Mouse (Mus musculus) lung, embryonic 14.5 days (tissue): Measurements from ENCODE around the gene Dmc1. TPM values are rescaled to one million over a fixed set of nuclear protein-coding genes. Genes with fewer than 3 reads are reported as not detected.

ENCODE experiments used
- ATAC-seq: fragments of 200-750 bp; cut with Nextera tagmentation; 2 replicates; pipeline ENCODE4 v1.8.0; 2017; ENCODE audit warnings: mild to moderate bottlenecking, moderate TSS enrichment, moderate library complexity; ENCODE audit not compliant: insufficient read depth
- DNase-seq: peaks from one replicate; pipeline ENCODE4 v3.0.0-alpha.2; 2015
- H3K27ac ChIP-seq: fragments of 300-500 bp; sonication (generic); 2 replicates; pipeline ENCODE4 v1.5.1; 2014; ENCODE audit warnings: low read depth, mild to moderate bottlenecking, moderate library complexity
- H3K27me3 ChIP-seq: fragments of 300-500 bp; sonication (generic); 2 replicates; pipeline ENCODE4 v1.6.1; 2014; ENCODE audit warnings: low read length, control low read depth; ENCODE audit not compliant: insufficient read depth
- H3K36me3 ChIP-seq: fragments of 300-500 bp; sonication (generic); 2 replicates; pipeline ENCODE4 v1.6.1; 2014; ENCODE audit warnings: control low read depth; ENCODE audit not compliant: insufficient read depth
- H3K4me1 ChIP-seq: fragments of 300-500 bp; sonication (generic); 2 replicates; pipeline ENCODE4 v1.6.1; 2014; ENCODE audit warnings: antibody characterized with exemption, control low read depth; ENCODE audit not compliant: insufficient read depth
- H3K4me2 ChIP-seq: fragments of 300-500 bp; sonication (generic); 2 replicates; pipeline ENCODE4 v1.6.1; 2014; ENCODE audit warnings: mild to moderate bottlenecking
- H3K4me3 ChIP-seq: fragments of 300-500 bp; sonication (generic); 2 replicates; pipeline ENCODE4 v1.5.1; 2014; ENCODE audit warnings: low read depth, low read length
- H3K9ac ChIP-seq: fragments of 300-500 bp; sonication (generic); 2 replicates; pipeline ENCODE4 v1.6.1; 2014
- H3K9me3 ChIP-seq: fragments of 300-500 bp; sonication (generic); 2 replicates; pipeline ENCODE4 v1.6.1; 2016; ENCODE audit warnings: low read depth, low read length, control low read depth
- CTCF ChIP-seq: IDR thresholded peaks from 2 replicates; pipeline ENCODE4 v1.5.1; 2016; ENCODE audit warnings: antibody characterized with exemption, low read depth
- WGBS: fragments of 180-500 bp; shearing (Covaris S2); extraction: QIAGEN DNeasy Blood & Tissue Kit; methylation state at CpG from one replicate; pipeline ENCODE4 v1.1.7; 2014; 5-methylcytosine and 5-hydroxymethylcytosine counted together
- polyA plus RNA-seq: library from polyadenylated mRNA; unstranded; fragments of >200 nt; fragmentation: Nextera tagmentation; extraction: Ambion mirVana; gene quantifications from 2 replicates; pipeline ENCODE4 v1.2.1, GENCODE M21; 2014

Dmc1 gene
- polyA plus RNA-seq, 1 experiment from 2014 or later = 3.4 TPM

GRCm38 (mm10) chr15:79575543-79576222 is 29.2 kb downstream of the Dmc1 start:
- DNase-seq = no peak

DNA sequence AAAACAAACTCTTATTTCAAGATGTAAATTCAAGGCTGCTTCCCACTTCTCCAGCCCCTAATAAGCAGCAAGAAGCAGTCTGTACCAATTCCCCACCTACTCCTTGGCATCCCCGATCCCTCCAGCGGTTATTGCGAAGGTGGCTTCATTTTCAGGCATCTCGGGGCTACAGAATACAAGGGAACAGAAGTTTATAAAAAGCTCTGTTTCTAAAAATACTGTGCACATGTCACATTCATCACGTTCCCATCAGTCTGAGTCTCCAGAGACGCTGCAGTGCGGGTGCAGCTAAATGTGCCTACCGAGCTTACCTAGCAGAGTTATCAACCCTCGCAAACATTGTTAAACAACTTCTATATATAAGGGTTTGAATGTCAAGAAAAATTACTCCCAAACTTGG is 42.5 kb downstream of the Dmc1 start:
- no peak for DNase-seq
- Histone ChIP-seq H3K27ac (no peak overlapping the region), H3K27me3 (no peaks in the 10 kb centered on the region), H3K4me2 (no peak overlapping the region), H3K4me1 (no peaks in the 10 kb centered on the region), H3K9ac (no peak overlapping the region), H3K4me3 (no peak overlapping the region), H3K9me3 (no peaks in the 10 kb centered on the region), H3K36me3 (no peaks in the 10 kb centered on the region)
- 70% methylated on average over 9 of the region's 9 CpGs for whole genome bisulfite sequencing
- no peak for ATAC-seq
- no peak for TF ChIP-seq CTCF

More at GRCm38 (mm10) chr15:79575543-79576222, 29.2 kb downstream of the Dmc1 start:
- TF ChIP-seq CTCF = no peak
- no peaks in the 10 kb centered on the region for H3K9me3 ChIP-seq
- WGBS = 49% methylated on average over 1 of the region's 1 CpGs
- H3K27ac ChIP-seq = no peak overlapping the region
- H3K36me3 ChIP-seq = no peaks in the 10 kb centered on the region
- H3K4me2 ChIP-seq = no peak overlapping the region
- no peak overlapping the region for H3K4me3 ChIP-seq
- H3K27me3 ChIP-seq = no peaks in the 10 kb centered on the region
- ATAC-seq = no peak
- no peak overlapping the region for H3K9ac ChIP-seq
- no peaks in the 10 kb centered on the region for H3K4me1 ChIP-seq

DNA sequence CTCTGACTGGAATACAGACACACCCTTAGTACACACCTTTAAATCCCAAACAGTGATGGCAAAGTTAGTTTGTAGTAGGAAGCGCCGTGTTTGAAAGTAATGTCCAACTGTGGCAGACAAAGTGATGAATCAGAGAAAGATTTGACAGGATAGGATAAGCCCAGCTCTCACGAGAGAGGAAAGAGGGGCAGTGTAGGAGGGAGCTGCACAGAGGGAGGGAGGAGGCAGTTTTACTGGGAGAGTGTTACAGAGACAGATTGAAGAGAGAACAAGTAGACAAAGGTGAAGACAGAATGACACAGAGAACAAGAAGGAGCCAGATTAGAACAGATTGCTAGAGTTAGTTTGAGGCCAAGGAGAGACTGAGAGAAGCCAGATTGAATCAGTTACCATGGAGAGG is 45.3 kb downstream of the Dmc1 start:
- Histone ChIP-seq H3K4me3 (no peak overlapping the region), H3K9ac (no peak overlapping the region), H3K4me1 (no peaks in the 10 kb centered on the region), H3K9me3 (no peaks in the 10 kb centered on the region), H3K4me2 (no peak overlapping the region), H3K27ac (no peak overlapping the region), H3K36me3 (no peaks in the 10 kb centered on the region), H3K27me3 (no peaks in the 10 kb centered on the region)
- WGBS = 24% methylated on average over 3 of the region's 3 CpGs
- ATAC-seq = no peak
- no peak for DNase-seq
- TF ChIP-seq CTCF = no peak

DNA sequence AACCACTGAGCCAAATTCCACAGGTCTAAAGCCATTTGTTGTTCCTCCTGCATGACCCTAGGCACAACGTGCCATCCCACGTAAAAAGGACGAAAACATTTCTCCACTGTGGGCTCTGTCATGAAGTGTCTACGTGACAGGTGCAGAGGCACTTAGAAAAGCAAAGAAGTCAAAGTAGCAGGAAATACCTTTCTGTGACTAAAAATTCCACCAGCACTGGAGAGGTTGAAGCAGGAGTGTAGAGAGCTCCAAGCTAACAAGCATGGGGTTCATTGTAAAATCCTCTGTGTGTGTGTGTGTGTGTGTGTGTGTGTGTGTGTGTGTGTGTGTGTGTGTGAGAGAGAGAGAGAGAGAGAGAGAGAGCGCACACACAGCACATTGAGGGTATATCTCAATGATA is 52.3 kb downstream of the Dmc1 start:
- no peak for ATAC-seq
- no peak overlapping the region for H3K9ac ChIP-seq
- DNase-seq = no peak
- H3K4me3 ChIP-seq = no peak overlapping the region
- no peaks in the 10 kb centered on the region; the same call in 1 of the 2 replicates for H3K9me3 ChIP-seq
- H3K27ac ChIP-seq = 0 out of 2 replicates have a peak overlapping the region, but pooled peaks have one; percentile 36
- no peak for TF ChIP-seq CTCF
- WGBS = 46% methylated on average over 5 of the region's 5 CpGs
- no peaks in the 10 kb centered on the region for H3K4me1 ChIP-seq
- no peaks in the 10 kb centered on the region for H3K36me3 ChIP-seq
- peaks cover 3% of the 10 kb centered on the region; the same call in 1 of the 2 replicates for H3K27me3 ChIP-seq
- H3K4me2 ChIP-seq = no peak overlapping the region

GRCm38 (mm10) chr15:79548226-79548625 is 56.7 kb downstream of the Dmc1 start:
- TF ChIP-seq CTCF = no peak
- no peak overlapping the region for H3K27ac ChIP-seq
- H3K4me3 ChIP-seq = no peak overlapping the region
- WGBS = 96% methylated on average over 2 of the region's 2 CpGs
- no peak overlapping the region for H3K9ac ChIP-seq
- H3K4me2 ChIP-seq = no peak overlapping the region
- H3K27me3 ChIP-seq = peaks cover 3% of the 10 kb centered on the region; the same call in 1 of the 2 replicates
- H3K9me3 ChIP-seq = no peaks in the 10 kb centered on the region; the same call in 1 of the 2 replicates
- peaks cover 15% of the 10 kb centered on the region; the same call in 1 of the 2 replicates for H3K4me1 ChIP-seq
- ATAC-seq (no peak), DNase-seq (no peak)
- H3K36me3 ChIP-seq = peaks cover 17% of the 10 kb centered on the region

DNA sequence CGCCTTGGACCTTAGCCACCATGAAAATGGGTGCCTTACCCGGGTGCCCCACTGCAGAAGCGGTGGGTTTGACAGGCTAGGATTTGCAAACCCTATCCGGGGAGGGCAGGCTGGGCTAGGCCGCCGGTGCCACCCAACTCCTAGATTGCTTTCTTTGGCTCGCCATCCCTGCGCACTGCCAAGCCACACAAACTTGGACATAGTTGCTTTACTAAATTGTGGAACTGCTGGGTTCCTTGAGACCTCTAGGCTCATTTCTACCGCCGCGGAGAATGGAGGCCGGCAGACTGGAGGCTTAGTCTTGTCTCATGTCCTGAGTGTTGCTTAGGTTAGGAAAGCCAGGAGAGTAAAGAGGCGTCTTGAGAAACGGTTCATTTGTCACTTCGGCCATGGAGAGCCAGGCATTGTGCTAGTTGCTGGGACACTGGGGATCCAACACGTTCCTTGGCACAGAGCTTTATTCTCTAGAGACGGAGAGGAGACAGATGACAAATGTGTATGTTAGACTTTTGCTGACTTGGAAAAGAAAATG is 57.6 kb downstream of the Dmc1 start:
- H3K4me3 ChIP-seq = peak overlapping the region; percentile 96
- peaks cover 25% of the 10 kb centered on the region for H3K36me3 ChIP-seq
- H3K4me1 ChIP-seq = peaks cover 15% of the 10 kb centered on the region; the same call in 1 of the 2 replicates
- no peak for TF ChIP-seq CTCF
- DNase-seq (no peak), ATAC-seq (no peak; the same call in 1 of the 2 replicates)
- H3K4me2 ChIP-seq = peak overlapping the region; percentile 66
- H3K9ac ChIP-seq = peak overlapping the region; percentile 99
- peaks cover 3% of the 10 kb centered on the region; the same call in 1 of the 2 replicates for H3K27me3 ChIP-seq
- peak overlapping the region; percentile 98 for H3K27ac ChIP-seq
- WGBS = 74% methylated on average over 17 of the region's 17 CpGs
- no peaks in the 10 kb centered on the region; the same call in 1 of the 2 replicates for H3K9me3 ChIP-seq

DNA sequence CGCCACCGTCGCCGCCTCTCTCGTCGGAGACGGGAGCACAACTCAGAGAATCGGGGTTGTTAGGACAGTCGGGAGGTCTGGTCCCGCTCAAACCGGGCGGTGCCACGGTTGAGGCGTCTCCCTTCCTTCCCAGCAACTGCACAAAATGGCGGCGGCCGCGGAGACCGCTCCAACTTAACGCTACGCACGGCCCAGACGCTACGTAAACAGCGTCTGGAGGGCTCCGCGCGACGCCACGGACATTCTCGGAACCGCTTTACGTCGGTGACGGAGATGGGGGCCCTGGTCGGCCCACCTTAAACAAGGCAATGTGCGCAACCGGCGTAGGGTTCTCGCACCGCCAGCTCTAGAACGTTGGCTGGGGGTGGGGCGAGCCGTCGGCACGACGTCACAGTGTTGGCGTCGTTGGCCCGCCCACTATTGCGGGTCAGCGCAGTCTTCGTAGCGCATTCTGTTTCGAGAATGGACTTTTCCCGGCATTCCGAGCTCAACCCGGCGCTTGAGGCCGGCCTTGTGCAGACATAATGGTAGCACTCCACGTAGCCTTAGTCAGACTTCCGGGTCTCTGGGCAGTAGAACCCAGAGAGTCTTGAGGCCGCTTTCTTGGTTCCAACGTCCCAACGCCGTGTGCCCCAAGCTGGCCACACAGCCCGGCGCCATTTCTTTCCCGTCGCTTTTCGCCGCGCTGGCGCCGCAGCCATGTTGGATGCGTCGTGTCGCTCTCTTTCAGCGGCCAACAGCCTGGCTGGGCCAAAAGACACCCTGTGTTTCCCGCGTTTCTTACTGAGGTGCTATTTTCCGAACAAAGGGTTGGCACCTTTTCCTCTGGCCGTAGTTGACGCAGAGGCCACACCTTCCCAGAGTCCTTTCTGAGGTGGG is 58.3 kb downstream of the Dmc1 start, which contains the start of gene Ddx17:
TSS of gene Ddx17 (minus strand) at position 332 of the 879 bp plus-strand sequence.
- H3K27me3 ChIP-seq = peaks cover 3% of the 10 kb centered on the region; the same call in 1 of the 2 replicates
- WGBS = 1% methylated on average over 84 of the region's 84 CpGs
- no peak for TF ChIP-seq CTCF
- ATAC-seq (peak; percentile 95), DNase-seq (peak; percentile 99)
- peak within 1 kb of the TSS; percentile 66 for H3K4me2 ChIP-seq
- H3K9me3 ChIP-seq = no peaks in the 10 kb centered on the region; the same call in 1 of the 2 replicates
- H3K36me3 ChIP-seq = peaks cover 32% of the 10 kb centered on the region
- peak within 1 kb of the TSS; percentile 99 for H3K9ac ChIP-seq
- H3K4me3 ChIP-seq = peak within 1 kb of the TSS; percentile 96
- H3K4me1 ChIP-seq = peaks cover 15% of the 10 kb centered on the region; the same call in 1 of the 2 replicates
- H3K27ac ChIP-seq = peak within 1 kb of the TSS; percentile 98
